Mouse (Mus musculus): ENCODE measurements around the gene Lyrm4.

Gene Lyrm4

GRCm38 (mm10) chr13:36117143-36118014 is at the start of gene Lyrm4, which contains the start of gene Fars2:
Gene Lyrm4 (minus strand): TSS chr13:36117526.
Gene Fars2 (plus strand): TSS chr13:36117412.
- peak; percentile 98 for DNase-seq (ENCODE audit: low spot score)

- DNase-seq (ENCODE audit: low spot score): no peak
Measured at GRCm38 (mm10) chr13:36163898-36164297, 46.6 kb upstream of the Lyrm4 start.

- DNase-seq (ENCODE audit: low spot score): no peak
Measured at GRCm38 (mm10) chr13:36163411-36163810, 46.1 kb upstream of the Lyrm4 start.

GRCm38 (mm10) chr13:36156340-36156931 is 39.1 kb upstream of the Lyrm4 start:
- no peak for DNase-seq (ENCODE audit: low spot score)

- DNase-seq (ENCODE audit: low spot score): no peak
Measured at GRCm38 (mm10) chr13:36152728-36153498, 35.6 kb upstream of the Lyrm4 start.

GRCm38 (mm10) chr13:36150272-36150671 is 32.9 kb upstream of the Lyrm4 start:
- no peak for DNase-seq (ENCODE audit: low spot score)

GRCm38 (mm10) chr13:36149175-36149939 is 32.0 kb upstream of the Lyrm4 start:
- no peak for DNase-seq (ENCODE audit: low spot score)

GRCm38 (mm10) chr13:36145601-36146000 is 28.3 kb upstream of the Lyrm4 start:
- no peak for DNase-seq (ENCODE audit: low spot score)

- DNase-seq (ENCODE audit: low spot score): no peak
Measured at GRCm38 (mm10) chr13:36140247-36141016, 23.1 kb upstream of the Lyrm4 start.

GRCm38 (mm10) chr13:36139703-36140102 is 22.4 kb upstream of the Lyrm4 start:
- no peak for DNase-seq (ENCODE audit: low spot score)

GRCm38 (mm10) chr13:36131992-36132649 is 14.8 kb upstream of the Lyrm4 start:
- no peak for DNase-seq (ENCODE audit: low spot score)

GRCm38 (mm10) chr13:36131401-36131800 is 14.1 kb upstream of the Lyrm4 start:
- DNase-seq (ENCODE audit: low spot score): no peak

- DNase-seq (ENCODE audit: low spot score): no peak
Measured at GRCm38 (mm10) chr13:36129360-36130054, 12.2 kb upstream of the Lyrm4 start.

GRCm38 (mm10) chr13:36120606-36121005 is 3.3 kb upstream of the Lyrm4 start:
- no peak for DNase-seq (ENCODE audit: low spot score)

- no peak for DNase-seq (ENCODE audit: low spot score)
Measured at GRCm38 (mm10) chr13:36119684-36120083, 2.4 kb upstream of the Lyrm4 start.

- DNase-seq (ENCODE audit: low spot score): peak; percentile 22
Measured at GRCm38 (mm10) chr13:36116520-36117142, 695 bp downstream of the Lyrm4 start.

GRCm38 (mm10) chr13:36113181-36113580 is 4.1 kb downstream of the Lyrm4 start:
- DNase-seq (ENCODE audit: low spot score): no peak

GRCm38 (mm10) chr13:36111331-36111730 is 6.0 kb downstream of the Lyrm4 start:
- DNase-seq (ENCODE audit: low spot score): no peak

- no peak for DNase-seq (ENCODE audit: low spot score)
Measured at GRCm38 (mm10) chr13:36108528-36108927, 8.8 kb downstream of the Lyrm4 start.

Measured in urinary bladder, postnatal 25 days (tissue).